Mouse (Mus musculus) c-Kit-positive CD71-positive TER-119-positive erythroid progenitor cells, embryonic 14.5 days (primary cell): ENCODE results near the gene Sp9.

ENCODE experiments used
- DNase-seq: peaks from one replicate; pipeline ENCODE4 v3.0.0-alpha.2; 2013; ENCODE audit warnings: low spot score

Gene Sp9

GRCm38 (mm10) chr2:73271459-73272161 is at the start of gene Sp9:
TSS of gene Sp9 (plus strand) at chr2:73271925.
- DNase-seq, result no peak

DNA sequence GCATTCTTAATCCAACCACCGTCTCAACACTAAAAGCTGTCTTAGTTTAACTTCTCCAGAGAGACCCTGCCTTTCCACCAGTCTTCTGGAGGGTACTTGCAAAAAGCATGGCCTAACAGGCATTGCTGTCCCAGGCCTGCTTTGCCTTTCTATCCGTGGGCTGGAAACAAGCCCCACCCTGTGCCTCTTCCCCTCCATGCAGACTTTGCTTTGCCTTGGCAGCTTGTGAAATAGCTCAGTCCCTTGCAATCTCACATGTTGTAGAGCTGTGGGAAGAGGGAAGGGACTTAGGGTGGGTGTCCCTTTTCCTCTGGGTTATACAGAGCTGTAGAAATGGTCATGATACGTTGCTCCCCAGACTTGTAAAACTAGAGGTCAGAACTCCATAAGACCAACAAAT is 40.6 kb upstream of the Sp9 start:
- DNase-seq, result no peak

- no peak for DNase-seq
These were observed 30.4 kb upstream of the Sp9 start for GRCm38 (mm10) chr2:73241299-73241698.

- DNase-seq, result no peak
These were observed 23.0 kb upstream of the Sp9 start for GRCm38 (mm10) chr2:73248701-73249100.

DNA sequence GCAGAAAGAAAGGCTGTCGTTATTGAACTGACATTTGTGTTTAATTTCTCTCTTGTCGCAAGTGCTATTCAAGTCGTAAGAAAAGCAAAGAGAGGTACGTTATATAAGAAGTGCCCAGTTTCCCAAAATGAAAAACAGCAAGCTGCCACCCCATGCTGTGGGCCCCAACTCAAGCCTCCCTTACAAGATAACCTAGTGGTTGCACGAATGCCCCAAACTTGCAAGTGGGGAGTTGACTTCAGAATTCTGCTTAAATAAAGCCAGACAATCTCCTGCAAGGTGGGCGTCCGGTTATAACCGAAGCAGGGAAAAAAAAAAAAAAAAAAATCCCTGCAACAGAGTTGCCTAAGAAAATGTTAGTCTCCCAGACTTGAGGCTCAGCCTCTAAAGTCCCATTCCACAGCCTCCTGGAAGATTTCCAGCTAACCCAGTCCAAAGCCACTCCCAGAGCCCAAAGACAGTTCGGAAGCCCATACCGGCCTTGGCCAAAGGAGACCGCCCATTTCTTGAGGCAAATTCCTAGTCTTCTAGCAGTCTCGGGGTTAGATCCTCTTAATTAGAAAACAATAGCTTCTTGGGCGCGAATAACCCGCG is 8.5 kb upstream of the Sp9 start:
- no peak for DNase-seq

DNA sequence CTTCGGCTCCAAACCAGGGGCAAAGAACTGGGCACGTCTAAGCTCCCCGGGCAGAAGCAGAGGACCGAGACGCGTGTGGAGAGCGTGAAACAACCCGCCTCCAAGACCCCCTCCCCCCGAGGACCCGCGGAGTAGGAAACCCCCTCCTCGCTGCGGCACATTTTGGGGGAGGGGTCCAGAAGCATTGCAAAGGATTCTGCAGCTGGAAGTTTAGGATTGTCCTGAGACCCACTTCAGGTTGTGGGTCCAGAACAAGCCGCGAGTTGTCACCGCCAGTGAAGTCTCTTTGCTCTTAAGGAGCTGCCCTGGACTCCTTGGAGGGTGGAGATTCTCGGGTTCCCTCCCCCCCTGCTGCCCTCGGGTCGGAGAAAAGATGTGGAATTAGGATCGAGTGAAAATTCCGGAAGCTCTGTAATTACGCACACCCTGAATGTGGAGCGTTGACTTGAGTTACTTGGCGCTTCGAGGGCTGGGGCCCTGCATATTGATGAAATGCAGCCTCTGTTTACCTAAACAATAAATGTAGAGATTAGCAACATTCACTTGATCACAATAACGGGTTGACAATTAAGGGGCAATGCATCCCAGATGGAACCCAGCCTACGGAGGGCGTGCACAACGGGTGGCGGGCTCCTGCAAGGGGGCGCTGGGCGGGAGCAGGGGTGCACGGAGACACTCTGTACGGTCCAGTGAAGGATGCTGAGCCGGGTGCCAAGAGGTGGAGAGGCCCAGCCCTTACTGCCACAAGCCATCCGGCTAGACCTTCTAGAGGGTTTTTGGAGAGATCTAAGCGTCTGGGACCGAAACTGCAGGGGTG is 7.7 kb upstream of the Sp9 start:
- no peak for DNase-seq

GRCm38 (mm10) chr2:73264611-73265195 is 7.0 kb upstream of the Sp9 start:
- no peak for DNase-seq

GRCm38 (mm10) chr2:73266011-73266410 is 5.7 kb upstream of the Sp9 start:
- DNase-seq, result no peak

DNA sequence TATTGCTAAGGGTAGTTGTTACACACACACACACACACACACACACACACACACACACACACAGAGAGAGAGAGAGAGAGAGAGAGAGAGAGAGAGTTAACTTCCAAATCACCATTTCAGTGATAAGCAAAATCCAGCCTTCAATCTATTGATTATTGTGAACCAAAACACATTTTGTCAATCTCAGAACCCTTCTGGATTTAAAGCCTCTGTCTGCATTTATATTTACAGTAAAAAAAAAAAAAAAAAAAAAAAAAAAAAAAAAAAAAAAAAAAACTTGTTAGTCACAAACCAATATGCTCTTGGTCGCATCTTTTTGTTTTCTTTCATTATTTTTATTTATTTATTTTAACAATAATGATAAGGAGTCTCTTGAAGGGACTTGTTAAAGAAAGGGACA is 5.1 kb upstream of the Sp9 start:
- no peak for DNase-seq

DNA sequence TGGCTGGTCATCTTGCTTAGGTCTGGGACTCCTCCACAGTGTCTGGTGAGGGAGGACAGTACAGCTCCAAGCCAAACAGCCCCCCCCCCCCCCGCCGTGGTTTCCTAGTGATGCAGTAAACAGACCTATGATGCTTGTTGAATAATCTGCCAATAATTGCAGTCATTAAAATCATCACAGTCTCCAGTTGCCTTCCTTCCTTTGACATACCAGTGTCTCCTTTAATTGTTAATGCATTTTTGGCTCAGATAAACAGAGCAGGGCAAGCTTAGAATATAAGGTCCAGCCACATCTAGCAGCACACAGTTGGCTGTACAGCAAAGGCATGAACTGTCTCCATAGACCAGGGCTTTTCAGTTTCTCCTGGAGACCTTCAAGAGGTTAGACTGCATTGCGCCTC is 4.5 kb upstream of the Sp9 start:
- no peak for DNase-seq

DNA sequence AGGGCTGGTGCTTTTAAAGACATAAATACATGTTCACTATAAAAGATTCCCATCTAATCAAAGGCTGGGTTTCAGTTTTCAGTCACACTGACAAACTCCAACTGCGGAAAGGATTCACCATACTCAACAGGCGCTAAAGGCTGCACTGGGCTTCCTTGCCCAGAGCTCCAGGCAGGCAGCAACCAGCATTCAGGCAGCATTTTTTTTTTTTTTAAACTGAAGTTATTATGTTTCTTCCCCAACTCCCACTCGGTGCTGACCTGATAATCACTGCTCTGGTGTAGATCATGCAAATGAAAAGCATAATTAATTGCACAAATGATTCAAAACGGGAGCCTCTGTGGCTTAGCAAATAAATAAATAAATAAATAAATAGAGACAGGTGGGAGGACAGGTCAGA is 3.9 kb upstream of the Sp9 start:
- DNase-seq, result no peak

- DNase-seq, result no peak
These were observed 3.4 kb upstream of the Sp9 start for GRCm38 (mm10) chr2:73268281-73268680.

DNA sequence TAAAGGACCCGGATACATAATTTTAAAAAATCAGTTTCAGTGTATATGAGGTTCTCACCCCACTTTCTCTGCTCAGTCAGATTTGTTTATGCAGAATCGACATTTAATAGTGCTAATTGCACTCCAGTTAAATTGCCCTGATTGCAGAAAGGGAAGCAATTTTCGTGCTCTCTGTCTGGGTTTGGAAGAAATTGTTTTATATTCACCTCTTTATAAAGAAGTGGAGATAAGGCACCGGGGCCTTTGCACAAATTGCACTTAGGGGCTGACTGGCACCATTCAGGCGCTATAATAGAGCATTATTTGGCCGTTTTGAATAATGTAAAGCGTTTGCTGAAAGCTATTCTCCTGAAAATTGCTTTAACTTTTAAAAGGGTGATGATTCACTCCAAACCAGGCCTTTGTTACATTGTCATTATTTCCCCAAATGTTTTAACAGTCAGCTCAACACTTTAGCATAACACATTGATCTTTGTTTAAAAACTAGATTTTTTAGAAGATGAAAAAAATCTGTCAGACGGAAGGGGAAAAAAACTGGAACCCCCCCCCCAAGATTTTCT is 2.8 kb upstream of the Sp9 start:
- no peak for DNase-seq

DNA sequence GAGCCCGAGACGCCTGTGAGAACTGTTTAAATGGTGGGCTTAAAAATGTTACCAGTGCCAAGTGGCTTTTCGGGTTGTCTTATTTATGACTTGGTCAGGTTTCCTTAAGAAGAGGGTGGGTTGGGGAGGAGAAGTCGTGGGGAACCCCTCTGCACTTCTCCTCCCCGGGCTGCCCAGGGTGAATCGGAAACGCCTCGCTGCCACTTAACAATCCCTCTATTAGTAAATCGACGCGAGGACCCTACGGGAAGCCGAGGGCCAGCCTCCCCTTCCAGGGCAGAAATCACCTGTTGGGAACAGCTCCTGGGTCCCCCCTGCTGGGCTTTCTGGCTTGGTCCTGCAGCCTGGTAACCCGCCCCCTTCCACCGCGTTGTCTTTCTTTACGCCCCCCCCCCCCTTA is 2.1 kb upstream of the Sp9 start:
- no peak for DNase-seq

DNA sequence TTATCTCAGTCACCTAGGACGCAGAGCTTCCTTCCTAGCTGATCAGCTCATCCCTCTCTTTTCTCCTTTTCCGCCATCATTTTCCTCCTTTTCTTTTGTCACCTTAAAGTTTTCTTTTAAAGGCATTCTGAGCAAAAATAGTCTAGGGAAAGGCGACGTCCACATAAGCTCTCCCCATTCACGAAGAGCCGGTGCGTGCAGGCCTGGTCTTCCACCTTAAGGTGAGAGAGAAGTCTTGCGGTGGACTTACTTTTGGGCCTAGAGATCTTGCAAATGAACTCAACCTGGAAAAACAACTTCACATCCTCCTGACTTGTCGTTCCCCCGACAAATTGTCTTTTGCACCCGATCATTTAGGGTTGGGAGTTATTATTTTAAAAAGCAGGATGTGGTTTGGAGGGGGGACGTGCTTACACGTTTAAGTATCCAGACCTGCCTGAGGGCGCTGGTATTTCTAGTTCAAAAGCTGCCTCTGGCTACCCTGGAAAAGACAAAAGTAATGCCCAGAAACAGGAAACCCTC is 1.6 kb upstream of the Sp9 start:
- no peak for DNase-seq

DNA sequence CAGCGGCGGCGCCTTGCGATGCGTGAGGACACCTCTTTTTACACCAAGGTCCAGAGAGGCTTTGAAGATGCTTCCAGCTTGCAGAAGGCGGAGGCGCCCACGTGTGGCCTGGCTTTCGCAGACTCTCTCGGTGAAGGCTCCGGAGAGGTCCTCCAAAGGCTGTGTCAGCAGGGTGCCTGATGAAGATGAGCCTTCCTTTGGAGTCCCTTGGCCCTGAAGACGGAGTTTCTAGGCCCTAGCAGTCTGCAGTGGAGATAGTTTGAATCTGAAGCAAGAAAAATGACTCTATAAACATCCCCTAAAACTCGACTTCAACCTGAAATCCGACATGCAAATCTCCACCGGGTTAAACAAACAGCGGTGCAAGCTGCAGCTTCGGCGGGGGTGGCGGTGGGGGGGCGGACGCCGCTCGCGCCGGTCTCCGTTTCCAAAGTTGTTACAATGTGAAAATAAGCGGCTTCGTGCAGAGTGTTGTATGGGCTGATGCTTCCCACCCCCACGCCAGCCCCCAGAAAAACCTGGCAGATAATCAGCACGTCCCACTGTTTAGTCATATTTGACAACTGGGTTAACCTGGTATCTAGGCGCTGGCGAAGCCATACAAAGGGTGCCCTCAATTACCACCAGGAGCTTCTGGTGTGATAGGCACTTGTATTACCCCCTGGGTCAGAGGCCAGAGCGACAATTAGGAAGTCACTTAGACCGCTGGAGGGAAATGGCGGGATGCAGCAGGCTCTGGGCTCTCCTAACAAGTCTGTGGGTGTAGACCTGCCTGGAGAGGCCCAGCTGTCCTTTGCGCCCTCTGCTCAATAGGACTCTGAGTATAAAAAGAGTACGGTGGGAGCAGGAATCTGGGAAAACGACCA is 899 bp upstream of the Sp9 start:
- no peak for DNase-seq

DNA sequence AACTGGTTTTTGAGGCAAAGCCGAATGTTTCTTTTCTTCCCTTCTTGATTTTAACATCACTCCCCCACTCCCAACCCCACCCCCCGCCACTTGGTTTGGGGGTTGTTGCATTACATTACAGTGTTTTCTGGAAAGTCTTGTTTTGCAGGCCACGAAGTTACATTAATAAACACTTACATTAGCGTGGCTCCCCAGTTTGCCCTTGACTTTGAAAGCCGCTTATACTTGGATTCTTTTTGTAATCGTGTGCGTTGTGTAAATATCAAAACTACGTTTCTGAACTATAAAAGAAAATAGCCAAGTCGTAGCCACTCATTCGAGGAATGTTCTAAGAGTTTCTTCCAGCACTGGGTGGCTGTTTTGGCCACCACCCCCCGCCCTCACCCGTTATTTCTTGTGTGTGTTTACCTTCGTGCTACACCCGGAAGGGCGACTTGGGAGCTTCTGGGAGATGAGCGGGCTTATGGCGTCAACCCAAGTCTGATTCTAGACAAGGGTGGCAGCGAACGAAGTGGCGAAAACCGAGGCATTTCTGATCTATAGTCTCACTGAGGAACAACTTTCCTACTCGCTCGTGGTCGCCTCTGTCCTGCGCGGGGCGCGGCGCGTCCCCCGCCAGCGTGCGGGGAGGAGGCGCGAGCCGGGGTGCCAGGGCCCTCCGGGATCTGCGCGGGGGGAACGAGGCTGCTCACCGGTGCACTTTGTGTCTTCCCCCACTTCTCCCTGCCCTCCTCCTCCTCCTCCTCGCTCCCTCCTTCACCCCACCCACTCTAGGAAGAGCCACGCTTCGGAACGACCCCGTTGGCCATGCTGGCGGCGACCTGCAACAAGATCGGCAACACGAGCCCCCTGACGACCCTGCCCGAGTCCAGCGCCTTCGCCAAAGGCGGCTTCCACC is 875 bp downstream of the Sp9 start:
- DNase-seq, result no peak

- no peak for DNase-seq
These were observed 1.8 kb downstream of the Sp9 start for GRCm38 (mm10) chr2:73273249-73274118.
